Mouse (Mus musculus) mouse trophoblast stem cell (cell line): ENCODE data around the gene Cyp2d40.
"Not testable (repeated sequence)": the region's sequence is repeated elsewhere in the genome, so short reads cannot be mapped to it uniquely, and the experiment has no call there.

Source experiments
- in situ Hi-C, 2 experiments: fragments of 300-500 bp; cut with MseI, MboI; formaldehyde crosslinking; loops; 2 replicates in 1 of 2; 3 replicates in 1 of 2; pipeline ENCODE4 v1.15.1; 2025

Cyp2d40 gene

GRCm38 (mm10) chr15:82763631-82764420 is at the start of gene Cyp2d40:
TSS of gene Cyp2d40 (minus strand) at chr15:82764183.
- in situ Hi-C loops, result no loop called here

DNA sequence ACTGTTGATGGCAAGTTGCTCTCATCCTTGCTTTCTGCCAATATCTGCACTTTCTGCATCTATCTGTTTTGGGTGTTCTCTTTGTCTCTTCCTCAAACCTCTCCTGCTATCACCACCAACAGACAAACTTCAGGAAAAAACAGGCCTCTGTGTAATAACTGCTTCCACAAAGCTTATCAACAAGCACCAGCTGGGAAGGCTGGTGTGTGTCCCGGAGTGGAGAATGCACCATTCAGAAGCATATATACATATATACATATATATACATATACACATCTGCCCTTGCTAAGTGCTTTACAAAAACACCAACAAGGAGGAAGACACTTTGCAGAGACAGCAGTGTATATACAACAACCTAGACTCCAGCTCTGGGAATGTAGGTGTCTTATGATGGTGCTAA is 46.6 kb upstream of the Cyp2d40 start:
- in situ Hi-C loops, result loop anchor here in 1 of 2 experiments (25.0 kb wide), 1 partner anchor 227 kb away; the partner anchor contains the start of gene Nfam1

DNA sequence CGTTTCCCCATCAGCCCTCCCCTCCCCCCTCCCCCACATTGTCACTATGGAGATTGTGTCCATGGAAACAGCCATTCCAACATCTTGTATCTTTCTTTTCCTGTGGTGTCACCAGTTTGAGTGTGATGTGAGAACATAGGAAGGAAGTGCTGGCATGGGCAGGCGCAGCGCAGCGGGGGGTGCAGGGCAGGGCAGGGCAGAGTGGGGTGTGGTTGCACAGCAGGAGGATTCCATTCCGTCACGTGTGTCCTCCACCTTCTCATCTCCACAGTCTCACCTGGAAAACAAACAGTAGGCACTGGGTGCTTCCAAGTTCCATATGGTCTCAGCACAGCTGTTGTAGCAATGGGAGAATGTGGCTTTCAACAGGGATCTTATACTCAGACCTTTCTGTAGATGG is 45.5 kb upstream of the Cyp2d40 start:
- in situ Hi-C loops, result loop anchor here in 1 of 2 experiments (25.0 kb wide), 1 partner anchor 228 kb away; the partner anchor contains the start of gene Nfam1

DNA sequence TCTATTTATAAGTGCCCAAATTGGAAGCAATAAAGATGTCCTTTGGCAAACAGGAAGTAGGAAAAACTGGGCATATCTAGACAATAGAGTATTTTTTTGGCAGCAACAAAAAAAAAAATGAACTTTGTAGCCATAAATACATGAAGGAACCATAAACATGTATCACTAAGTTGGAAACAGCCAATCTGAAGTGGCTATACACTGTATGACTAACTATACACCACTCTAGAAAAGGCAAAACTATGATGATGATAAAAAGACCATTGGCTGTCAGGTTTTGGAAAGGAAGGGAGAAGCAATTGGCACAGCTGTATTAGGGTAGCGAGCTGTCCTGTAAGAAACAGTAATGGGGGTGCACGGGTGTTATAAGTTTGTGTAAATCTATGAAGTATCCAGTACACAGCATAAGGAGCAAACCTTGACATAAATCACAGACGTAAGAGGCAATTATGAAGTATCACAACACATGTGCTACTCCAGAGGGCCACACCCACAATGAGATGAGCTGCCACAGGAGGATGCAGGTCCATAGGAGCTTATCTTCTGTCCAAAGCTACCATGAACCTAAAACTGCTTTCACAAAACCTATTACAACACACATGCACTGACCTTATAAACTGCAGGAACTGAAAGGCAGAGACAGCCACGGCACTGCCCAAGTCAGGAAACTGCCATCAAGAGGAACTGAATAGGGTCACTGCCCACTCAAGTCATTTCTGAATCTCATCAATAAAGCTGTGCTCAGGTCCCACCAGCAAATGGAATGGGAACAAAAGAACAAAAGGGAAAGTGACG is 43.2 kb upstream of the Cyp2d40 start:
- in situ Hi-C loops, result loop anchor here in 1 of 2 experiments (25.0 kb wide), 1 partner anchor 230 kb away; the partner anchor contains the start of gene Nfam1

- in situ Hi-C loops, result loop anchor here in 1 of 2 experiments (25.0 kb wide), 1 partner anchor 232 kb away; the partner anchor contains the start of gene Nfam1
Observed at GRCm38 (mm10) chr15:82804708-82805639, 41.0 kb upstream of the Cyp2d40 start.

- in situ Hi-C loops, result no loop called here
Observed at GRCm38 (mm10) chr15:82795936-82796440, 32.0 kb upstream of the Cyp2d40 start.

DNA sequence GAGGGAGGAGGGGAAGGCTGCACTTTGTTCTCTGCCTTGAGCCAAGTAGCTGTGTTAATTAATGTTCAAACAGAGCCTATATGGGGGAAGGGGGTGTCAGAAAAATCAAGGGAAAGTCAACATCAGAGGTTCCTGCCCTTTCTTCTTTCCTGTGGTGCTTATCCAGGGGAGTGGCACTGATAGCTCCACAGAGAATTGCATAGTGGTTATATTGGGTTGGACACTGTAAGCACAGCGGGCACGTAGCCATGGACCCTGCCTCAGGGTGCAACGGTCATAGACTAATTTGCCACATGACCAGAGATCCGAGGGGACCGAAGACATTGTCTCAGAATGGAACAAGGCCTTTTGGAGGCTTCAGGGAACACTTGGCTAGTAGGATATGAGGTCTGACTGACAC is 30.3 kb upstream of the Cyp2d40 start, which contains the start of gene Cyp2d26:
Cyp2d26 (minus strand) TSS at position 18 of the 400 bp plus-strand sequence.
- in situ Hi-C loops, result no loop called here

DNA sequence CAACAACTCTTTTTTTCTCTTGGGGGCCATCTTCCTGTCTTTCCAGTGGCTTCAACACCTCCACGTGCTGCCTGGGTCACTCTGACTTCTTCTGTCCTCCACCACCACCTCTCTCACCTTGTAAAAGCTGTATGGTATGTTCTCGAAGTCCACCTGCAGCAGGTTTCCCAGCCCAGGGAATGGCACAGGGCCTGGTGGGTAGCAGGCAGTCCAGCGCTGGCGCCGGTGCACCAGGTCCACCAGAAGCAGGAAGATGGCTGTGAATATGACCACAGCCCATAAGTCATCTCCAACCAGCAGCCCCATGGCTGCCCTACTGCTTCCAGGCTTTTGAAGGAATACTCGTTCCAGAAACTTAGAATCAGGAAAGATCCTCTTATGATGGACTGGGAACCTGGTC is 29.9 kb upstream of the Cyp2d40 start:
- in situ Hi-C loops, result no loop called here

GRCm38 (mm10) chr15:82793454-82793853 is 29.5 kb upstream of the Cyp2d40 start:
- in situ Hi-C loops, result no loop called here

DNA sequence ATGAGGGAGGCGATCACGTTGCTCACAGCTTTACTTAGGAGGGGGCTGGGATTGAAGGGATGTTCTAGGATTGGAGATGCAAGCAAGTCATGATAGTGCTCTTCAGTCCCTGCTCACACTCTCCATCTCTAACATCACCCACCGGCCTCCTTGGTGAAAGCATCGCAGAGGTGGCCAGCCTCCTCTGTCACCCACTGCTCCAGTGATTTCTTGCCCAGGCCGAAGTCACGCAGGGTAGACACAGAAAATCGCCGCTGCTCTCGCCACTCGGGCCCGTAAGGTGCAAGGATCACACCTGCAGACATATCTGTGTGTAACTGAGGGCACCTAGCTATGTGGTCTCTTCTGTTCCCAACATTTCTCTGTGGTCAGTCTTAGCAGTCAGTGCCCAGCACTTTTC is 28.6 kb upstream of the Cyp2d40 start:
- in situ Hi-C loops, result no loop called here

DNA sequence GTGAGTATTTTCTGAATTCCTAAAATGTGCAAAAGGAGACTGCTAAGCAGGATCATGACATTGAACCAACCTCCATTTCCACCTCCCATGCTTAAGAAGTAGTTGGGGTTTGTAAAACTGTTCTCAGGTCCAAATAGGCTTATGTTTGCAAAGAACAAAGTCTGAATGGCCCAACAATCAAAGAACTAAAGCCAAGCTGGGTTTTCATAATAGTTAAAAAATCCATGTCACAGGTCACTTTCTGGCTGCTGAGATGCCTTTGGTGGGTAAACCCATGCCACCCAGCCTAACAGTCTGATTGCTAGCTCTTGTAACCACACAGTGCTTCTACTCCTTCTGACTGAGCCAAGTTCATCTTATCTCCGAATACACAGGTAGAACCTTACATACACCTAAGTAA is 20.6 kb upstream of the Cyp2d40 start:
- in situ Hi-C loops, result loop anchor here in 1 of 2 experiments (5.0 kb wide), 1 partner anchor 102 kb away; no protein-coding TSS in a partner anchor

GRCm38 (mm10) chr15:82783800-82784199 is 19.8 kb upstream of the Cyp2d40 start:
- in situ Hi-C loops, result loop anchor here in 1 of 2 experiments (5.0 kb wide), 1 partner anchor 101 kb away; no protein-coding TSS in a partner anchor

DNA sequence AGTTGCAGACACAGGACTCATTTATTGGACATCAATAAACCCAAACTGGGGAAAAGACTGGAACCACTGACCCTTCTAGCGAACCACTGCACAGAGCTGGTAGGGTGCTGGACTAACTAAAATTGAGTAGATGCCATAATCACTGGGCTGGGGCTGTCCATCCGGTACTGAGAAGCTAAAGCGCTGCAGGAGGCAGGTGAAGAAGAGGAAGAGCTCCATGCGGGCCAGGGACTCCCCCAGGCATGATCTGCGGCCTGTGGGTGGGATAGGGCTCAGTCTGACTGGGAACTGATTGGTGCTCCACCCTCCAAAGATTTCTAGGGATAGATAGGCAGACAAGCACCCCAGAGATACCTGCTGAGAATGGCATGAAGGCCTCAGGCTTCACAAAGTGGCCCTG is 13.9 kb upstream of the Cyp2d40 start:
- in situ Hi-C loops, result not testable (repeated sequence)

GRCm38 (mm10) chr15:82765943-82766342 is 2.0 kb upstream of the Cyp2d40 start:
- in situ Hi-C loops, result no loop called here

DNA sequence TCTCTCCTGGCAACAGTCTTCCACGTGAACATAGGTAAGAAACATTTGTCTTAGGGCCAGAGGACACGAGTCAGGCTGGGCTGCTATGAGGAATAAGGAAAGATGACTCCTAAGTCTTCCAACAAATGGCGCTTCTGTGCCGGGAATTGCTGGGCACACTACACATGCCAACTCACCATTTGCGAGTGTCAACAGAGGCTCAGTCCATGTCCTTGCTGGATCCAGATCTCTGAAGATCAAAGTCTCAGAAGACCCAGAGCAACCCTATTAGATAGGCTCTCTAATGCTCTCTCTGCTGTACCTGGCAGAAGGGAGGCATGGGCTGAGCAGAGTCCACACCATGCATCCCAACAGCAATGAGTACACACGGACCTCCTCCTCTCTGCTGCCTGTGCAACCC is 898 bp upstream of the Cyp2d40 start:
- in situ Hi-C loops, result no loop called here

DNA sequence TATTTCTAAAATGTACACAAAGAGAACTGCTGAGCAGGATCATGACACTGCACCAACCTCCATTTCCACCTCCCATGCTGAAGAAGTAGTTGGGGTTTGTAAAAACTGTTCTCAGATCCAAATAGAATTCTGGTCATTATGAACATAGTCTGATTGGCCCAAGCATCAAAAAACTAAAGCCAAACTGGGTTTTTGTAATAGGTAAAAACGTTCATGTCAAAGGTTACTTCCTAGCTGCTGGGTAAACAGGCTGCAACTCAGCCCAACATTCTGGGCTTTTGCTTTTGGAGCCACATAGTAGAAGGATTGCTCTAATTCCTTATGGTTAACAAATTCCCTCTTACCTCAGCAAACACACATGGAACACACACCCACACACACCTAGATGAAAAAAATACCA is 15.8 kb downstream of the Cyp2d40 start:
- in situ Hi-C loops, result no loop called here

DNA sequence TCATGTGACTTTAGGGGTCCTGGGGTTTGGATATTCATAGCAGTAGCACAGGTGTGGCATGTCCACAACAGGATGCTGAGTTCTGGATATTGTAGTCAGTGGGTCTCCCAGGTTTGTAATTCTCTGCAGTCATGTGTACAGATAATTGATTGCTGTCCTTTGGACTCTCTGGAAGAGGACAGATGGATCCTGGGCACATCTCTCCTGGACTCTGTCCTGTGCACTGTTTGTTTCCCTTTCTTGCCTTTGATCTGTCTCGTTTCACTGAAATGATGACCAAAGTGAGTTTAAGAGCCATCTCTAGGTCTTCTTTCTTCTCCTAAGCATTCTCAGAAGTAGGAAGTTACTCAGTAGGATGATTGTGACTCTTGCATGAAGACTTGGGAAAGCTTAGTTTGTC is 16.5 kb downstream of the Cyp2d40 start:
- in situ Hi-C loops, result no loop called here

- in situ Hi-C loops, result not testable (repeated sequence)
Observed at GRCm38 (mm10) chr15:82733331-82733925, 30.6 kb downstream of the Cyp2d40 start.
